Mouse (Mus musculus): ENCODE data around the gene Gm49394. TPM values are rescaled to one million over a fixed set of nuclear protein-coding genes. Genes with fewer than 3 reads are reported as not detected.
A peak's percentile ranks its signal among the peaks of the same experiment; 100 is the strongest.

Gene Gm49394
- polyA plus RNA-seq, 1 experiment from 2014 or later: not detected

- Histone ChIP-seq H3K27ac (replicated peaks; ENCODE audit: low read depth, low read length) (peak overlapping the region; percentile 98), H3K9ac (ENCODE audit: low read length) (peak overlapping the region; percentile 95), H3K4me1 (ENCODE audit: control insufficient read depth, insufficient read depth, low read length) (peaks cover 20% of the 10 kb centered on the region), H3K4me3 (ENCODE audit: low read depth, low read length) (peak overlapping the region; percentile 73), H3K9me3 (ENCODE audit: control insufficient read depth, low read length) (no peaks in the 10 kb centered on the region), H3K4me2 (ENCODE audit: low read depth, severe bottlenecking) (peak overlapping the region; percentile 57), H3K36me3 (ENCODE audit: control insufficient read depth, insufficient read depth, low read length) (peaks cover 4% of the 10 kb centered on the region), H3K27me3 (ENCODE audit: control insufficient read depth, insufficient read depth, low read length) (peaks cover 66% of the 10 kb centered on the region)
- WGBS: 10% methylated on average over 3 of the region's 9 CpGs
- peak; percentile 78 for DNase-seq (ENCODE audit: low spot score)
- peak; percentile 70 for ATAC-seq (ENCODE audit: insufficient number of reproducible peaks, low FRiP score, low TSS enrichment, low read depth)
Observed at GRCm38 (mm10) chr7:142657341-142657791, 12.4 kb downstream of the Gm49394 start.

- no peak for ATAC-seq (ENCODE audit: insufficient number of reproducible peaks, low FRiP score, low TSS enrichment, low read depth)
- peak; percentile 77 for DNase-seq (ENCODE audit: low spot score)
- H3K9me3 ChIP-seq (ENCODE audit: control insufficient read depth, low read length): no peaks in the 10 kb centered on the region
- peaks cover 6% of the 10 kb centered on the region for H3K36me3 ChIP-seq (ENCODE audit: control insufficient read depth, insufficient read depth, low read length)
- WGBS: 20% methylated on average over 4 of the region's 4 CpGs
- H3K4me2 ChIP-seq (ENCODE audit: low read depth, severe bottlenecking): peak overlapping the region; percentile 57
- peaks cover 20% of the 10 kb centered on the region for H3K4me1 ChIP-seq (ENCODE audit: control insufficient read depth, insufficient read depth, low read length)
- H3K4me3 ChIP-seq (ENCODE audit: low read depth, low read length): peak overlapping the region; percentile 73
- H3K27ac ChIP-seq (replicated peaks; ENCODE audit: low read depth, low read length): no peak overlapping the region
- peak overlapping the region; percentile 95 for H3K9ac ChIP-seq (ENCODE audit: low read length)
- H3K27me3 ChIP-seq (ENCODE audit: control insufficient read depth, insufficient read depth, low read length): peaks cover 64% of the 10 kb centered on the region
Observed at GRCm38 (mm10) chr7:142656055-142656454, 13.7 kb downstream of the Gm49394 start.

- peaks cover 20% of the 10 kb centered on the region for H3K4me1 ChIP-seq (ENCODE audit: control insufficient read depth, insufficient read depth, low read length)
- peaks cover 60% of the 10 kb centered on the region for H3K27me3 ChIP-seq (ENCODE audit: control insufficient read depth, insufficient read depth, low read length)
- peak overlapping the region; percentile 57 for H3K4me2 ChIP-seq (ENCODE audit: low read depth, severe bottlenecking)
- peak overlapping the region; percentile 95 for H3K9ac ChIP-seq (ENCODE audit: low read length)
- peak; percentile 28 for DNase-seq (ENCODE audit: low spot score)
- WGBS: 7% methylated on average over 11 of the region's 11 CpGs
- ATAC-seq (ENCODE audit: insufficient number of reproducible peaks, low FRiP score, low TSS enrichment, low read depth): no peak
- H3K27ac ChIP-seq (replicated peaks; ENCODE audit: low read depth, low read length): no peak overlapping the region
- no peaks in the 10 kb centered on the region for H3K9me3 ChIP-seq (ENCODE audit: control insufficient read depth, low read length)
- H3K36me3 ChIP-seq (ENCODE audit: control insufficient read depth, insufficient read depth, low read length): peaks cover 6% of the 10 kb centered on the region
- H3K4me3 ChIP-seq (ENCODE audit: low read depth, low read length): peak overlapping the region; percentile 73
Observed at GRCm38 (mm10) chr7:142655633-142656032, 14.1 kb downstream of the Gm49394 start.

GRCm38 (mm10) chr7:142653726-142654125 is 16.0 kb downstream of the Gm49394 start:
- Histone ChIP-seq H3K4me2 (ENCODE audit: low read depth, severe bottlenecking) (peak overlapping the region; percentile 57), H3K9me3 (ENCODE audit: control insufficient read depth, low read length) (no peaks in the 10 kb centered on the region), H3K4me1 (ENCODE audit: control insufficient read depth, insufficient read depth, low read length) (peaks cover 12% of the 10 kb centered on the region), H3K27ac (replicated peaks; ENCODE audit: low read depth, low read length) (0 out of 2 replicates have a peak overlapping the region, but pooled peaks have one; percentile 42), H3K4me3 (ENCODE audit: low read depth, low read length) (peak overlapping the region; percentile 73; the same call in 1 of the 2 replicates), H3K27me3 (ENCODE audit: control insufficient read depth, insufficient read depth, low read length) (peaks cover 42% of the 10 kb centered on the region), H3K36me3 (ENCODE audit: control insufficient read depth, insufficient read depth, low read length) (peaks cover 6% of the 10 kb centered on the region), H3K9ac (ENCODE audit: low read length) (peak overlapping the region; percentile 24; the same call in 1 of the 2 replicates)
- peak; percentile 57 for DNase-seq (ENCODE audit: low spot score)
- WGBS: 12% methylated on average over 18 of the region's 18 CpGs
- ATAC-seq (ENCODE audit: insufficient number of reproducible peaks, low FRiP score, low TSS enrichment, low read depth): no peak

GRCm38 (mm10) chr7:142646676-142647075 is 23.1 kb downstream of the Gm49394 start:
- no peak overlapping the region for H3K4me2 ChIP-seq (ENCODE audit: low read depth, severe bottlenecking)
- no peak overlapping the region for H3K9ac ChIP-seq (ENCODE audit: low read length)
- no peaks in the 10 kb centered on the region for H3K27me3 ChIP-seq (ENCODE audit: control insufficient read depth, insufficient read depth, low read length)
- DNase-seq (ENCODE audit: low spot score) (peak; percentile 49), ATAC-seq (ENCODE audit: insufficient number of reproducible peaks, low FRiP score, low TSS enrichment, low read depth) (no peak)
- 26% methylated on average over 6 of the region's 6 CpGs for WGBS
- no peak overlapping the region for H3K4me3 ChIP-seq (ENCODE audit: low read depth, low read length)
- H3K9me3 ChIP-seq (ENCODE audit: control insufficient read depth, low read length): no peaks in the 10 kb centered on the region
- no peaks in the 10 kb centered on the region for H3K36me3 ChIP-seq (ENCODE audit: control insufficient read depth, insufficient read depth, low read length)
- H3K27ac ChIP-seq (replicated peaks; ENCODE audit: low read depth, low read length): no peak overlapping the region
- H3K4me1 ChIP-seq (ENCODE audit: control insufficient read depth, insufficient read depth, low read length): peaks cover 11% of the 10 kb centered on the region

- ATAC-seq (ENCODE audit: insufficient number of reproducible peaks, low FRiP score, low TSS enrichment, low read depth): no peak
- no peaks in the 10 kb centered on the region for H3K9me3 ChIP-seq (ENCODE audit: control insufficient read depth, low read length)
- no peaks in the 10 kb centered on the region for H3K36me3 ChIP-seq (ENCODE audit: control insufficient read depth, insufficient read depth, low read length)
- peak; percentile 48 for DNase-seq (ENCODE audit: low spot score)
- H3K4me2 ChIP-seq (ENCODE audit: low read depth, severe bottlenecking): no peak overlapping the region
- no peak overlapping the region for H3K27ac ChIP-seq (replicated peaks; ENCODE audit: low read depth, low read length)
- peaks cover 11% of the 10 kb centered on the region for H3K4me1 ChIP-seq (ENCODE audit: control insufficient read depth, insufficient read depth, low read length)
- H3K4me3 ChIP-seq (ENCODE audit: low read depth, low read length): no peak overlapping the region
- no peaks in the 10 kb centered on the region for H3K27me3 ChIP-seq (ENCODE audit: control insufficient read depth, insufficient read depth, low read length)
- WGBS: 14% methylated on average over 5 of the region's 5 CpGs
- no peak overlapping the region for H3K9ac ChIP-seq (ENCODE audit: low read length)
Observed at GRCm38 (mm10) chr7:142645045-142645444, 24.7 kb downstream of the Gm49394 start.

- DNase-seq (ENCODE audit: low spot score) (no peak), ATAC-seq (ENCODE audit: insufficient number of reproducible peaks, low FRiP score, low TSS enrichment, low read depth) (no peak)
- no peaks in the 10 kb centered on the region for H3K36me3 ChIP-seq (ENCODE audit: control insufficient read depth, insufficient read depth, low read length)
- H3K27me3 ChIP-seq (ENCODE audit: control insufficient read depth, insufficient read depth, low read length): no peaks in the 10 kb centered on the region
- H3K4me1 ChIP-seq (ENCODE audit: control insufficient read depth, insufficient read depth, low read length): 0 out of 2 replicates have a peak, but pooled peaks cover 3% of the 10 kb centered on the region
- no peak overlapping the region for H3K4me2 ChIP-seq (ENCODE audit: low read depth, severe bottlenecking)
- H3K4me3 ChIP-seq (ENCODE audit: low read depth, low read length): no peak overlapping the region
- H3K9ac ChIP-seq (ENCODE audit: low read length): no peak overlapping the region
- no peaks in the 10 kb centered on the region for H3K9me3 ChIP-seq (ENCODE audit: control insufficient read depth, low read length)
- H3K27ac ChIP-seq (replicated peaks; ENCODE audit: low read depth, low read length): no peak overlapping the region
Observed at GRCm38 (mm10) chr7:142636178-142636577, 33.6 kb downstream of the Gm49394 start.

- no peak overlapping the region for H3K9ac ChIP-seq (ENCODE audit: low read length)
- DNase-seq (ENCODE audit: low spot score): no peak
- H3K4me1 ChIP-seq (ENCODE audit: control insufficient read depth, insufficient read depth, low read length): no peaks in the 10 kb centered on the region
- H3K4me2 ChIP-seq (ENCODE audit: low read depth, severe bottlenecking): no peak overlapping the region
- no peak for ATAC-seq (ENCODE audit: insufficient number of reproducible peaks, low FRiP score, low TSS enrichment, low read depth)
- no peaks in the 10 kb centered on the region for H3K9me3 ChIP-seq (ENCODE audit: control insufficient read depth, low read length)
- no peaks in the 10 kb centered on the region for H3K36me3 ChIP-seq (ENCODE audit: control insufficient read depth, insufficient read depth, low read length)
- H3K27me3 ChIP-seq (ENCODE audit: control insufficient read depth, insufficient read depth, low read length): no peaks in the 10 kb centered on the region
- no peak overlapping the region for H3K4me3 ChIP-seq (ENCODE audit: low read depth, low read length)
- H3K27ac ChIP-seq (replicated peaks; ENCODE audit: low read depth, low read length): no peak overlapping the region
- WGBS: 81% methylated on average over 10 of the region's 10 CpGs
Observed at GRCm38 (mm10) chr7:142630691-142631090, 39.1 kb downstream of the Gm49394 start.

GRCm38 (mm10) chr7:142629806-142630205 is 39.9 kb downstream of the Gm49394 start:
- Histone ChIP-seq H3K9ac (ENCODE audit: low read length) (no peak overlapping the region), H3K9me3 (ENCODE audit: control insufficient read depth, low read length) (no peaks in the 10 kb centered on the region), H3K36me3 (ENCODE audit: control insufficient read depth, insufficient read depth, low read length) (no peaks in the 10 kb centered on the region), H3K27me3 (ENCODE audit: control insufficient read depth, insufficient read depth, low read length) (no peaks in the 10 kb centered on the region), H3K4me1 (ENCODE audit: control insufficient read depth, insufficient read depth, low read length) (no peaks in the 10 kb centered on the region), H3K4me3 (ENCODE audit: low read depth, low read length) (no peak overlapping the region), H3K27ac (replicated peaks; ENCODE audit: low read depth, low read length) (no peak overlapping the region), H3K4me2 (ENCODE audit: low read depth, severe bottlenecking) (no peak overlapping the region)
- 85% methylated on average over 6 of the region's 6 CpGs for WGBS
- DNase-seq (ENCODE audit: low spot score) (no peak), ATAC-seq (ENCODE audit: insufficient number of reproducible peaks, low FRiP score, low TSS enrichment, low read depth) (no peak)
